Mouse (Mus musculus) ES-E14 (cell line): Measurements from ENCODE around the gene Rps27l. TPM values are rescaled to one million over a fixed set of nuclear protein-coding genes. Genes with fewer than 3 reads are reported as not detected.
"Not testable (repeated sequence)": the region's sequence is repeated elsewhere in the genome, so short reads cannot be mapped to it uniquely, and the experiment has no call there.

ENCODE experiments used
- DNase-seq: peaks from one replicate; pipeline ENCODE4 v3.0.0-alpha.2; 2013; ENCODE audit warnings: low read depth, low spot score
- H3K27ac ChIP-seq: 2 replicates; pipeline ENCODE4 v1.5.1; 2012; ENCODE audit warnings: low read depth, mild to moderate bottlenecking, low read length, moderate library complexity, mixed read lengths; ENCODE audit not compliant: poor library complexity, insufficient read depth, severe bottlenecking
- H3K36me3 ChIP-seq: 2 replicates; pipeline ENCODE4 v1.6.1; 2012; ENCODE audit warnings: mild to moderate bottlenecking, low read length, moderate library complexity, mixed read lengths; ENCODE audit not compliant: control insufficient read depth, poor library complexity, insufficient read depth, severe bottlenecking
- H3K4me1 ChIP-seq, 2 experiments: fragments of 150-350 bp in 1 of 2; sonication (generic) in 1 of 2; 2 replicates each; pipeline ENCODE4 v1.6.1; 2012; ENCODE audit warnings: low read length in 2 of 2, mild to moderate bottlenecking in 1 of 2, mixed read lengths in 1 of 2; ENCODE audit not compliant: control insufficient read depth in 2 of 2, insufficient read depth in 2 of 2, poor library complexity in 1 of 2
- H3K4me3 ChIP-seq, 2 experiments: fragments of 150-350 bp in 1 of 2; sonication (generic) in 1 of 2; 2 replicates each; pipeline ENCODE4 v1.5.1; 2012; ENCODE audit warnings: low read length in 2 of 2, low read depth in 1 of 2, mild to moderate bottlenecking in 1 of 2, mixed read lengths in 1 of 2; ENCODE audit not compliant: insufficient read depth in 1 of 2, poor library complexity in 1 of 2, severe bottlenecking in 1 of 2
- H3K9ac ChIP-seq: 2 replicates; pipeline ENCODE4 v1.6.1; 2012; ENCODE audit warnings: low read depth, mild to moderate bottlenecking, low read length, mixed read lengths; ENCODE audit not compliant: poor library complexity, insufficient read depth, severe bottlenecking
- H3K9me3 ChIP-seq: fragments of 150-350 bp; sonication (generic); 2 replicates; pipeline ENCODE4 v1.6.1; 2012; ENCODE audit warnings: low read depth, mild to moderate bottlenecking, low read length; ENCODE audit not compliant: control insufficient read depth, insufficient read depth
- CHD2 ChIP-seq: IDR thresholded peaks from 2 replicates; pipeline ENCODE4 v1.6.1; 2014; ENCODE audit warnings: mild to moderate bottlenecking, low read depth, low read length, inconsistent platforms
- HCFC1 ChIP-seq: IDR thresholded peaks from 2 replicates; pipeline ENCODE4 v1.6.1; 2012; ENCODE audit warnings: low read length, inconsistent platforms, borderline replicate concordance; ENCODE audit not compliant: insufficient read depth
- MAFK ChIP-seq: IDR thresholded peaks from 2 replicates; pipeline ENCODE4 v1.6.1; 2014; ENCODE audit warnings: mild to moderate bottlenecking, low read depth, low read length, inconsistent platforms; ENCODE audit not compliant: insufficient read depth
- ZC3H11A ChIP-seq: IDR thresholded peaks from 2 replicates; pipeline ENCODE4 v1.6.1; 2012; ENCODE audit warnings: low read depth, mild to moderate bottlenecking, inconsistent platforms, low read length, borderline replicate concordance
- ZNF384 ChIP-seq: IDR thresholded peaks from 2 replicates; pipeline ENCODE4 v1.6.1; 2012; ENCODE audit warnings: low read depth, low read length, inconsistent platforms
- in situ Hi-C, 2 experiments: fragments of 600-800 bp; cut with MboI; formaldehyde crosslinking; loops; one replicate each; pipeline ENCODE4 v1.15.1; 2025; ENCODE audit warnings: low sequenced_read_pairs in 2 of 2, inconsistent platforms in 1 of 2; ENCODE audit not compliant: unreplicated experiment in 2 of 2
- total RNA-seq: library from RNA; depleted of rRNA; stranded (reverse); fragments of 300-350 nt; gene quantifications from 2 replicates; pipeline ENCODE4 v1.2.3, GENCODE M21; 2012

Rps27l gene
- total RNA-seq, 1 experiment, result 917 TPM

DNA sequence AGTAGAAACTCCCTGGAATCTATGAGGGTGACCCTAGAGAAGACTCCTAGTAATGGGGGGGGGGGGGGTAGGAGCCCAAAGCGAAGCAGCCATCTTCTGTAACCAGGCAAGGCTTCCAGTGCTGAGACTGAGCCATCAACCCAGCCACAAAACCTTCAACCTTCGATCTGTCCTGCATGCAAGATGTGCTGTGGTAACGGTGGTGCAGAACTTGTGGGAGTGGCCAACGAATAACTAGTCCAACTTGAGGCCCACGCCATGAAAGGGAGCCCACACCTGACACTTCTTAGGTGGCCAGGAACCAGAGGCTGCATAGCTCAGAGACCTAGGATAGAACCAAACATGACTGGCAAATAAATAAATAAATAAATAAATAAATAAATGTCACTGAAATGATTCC is 35.2 kb upstream of the Rps27l start:
- H3K4me3 ChIP-seq, result no peak overlapping the region
- TF ChIP-seq ZC3H11A, result no peak
- no peak for TF ChIP-seq HCFC1
- no peak for TF ChIP-seq CHD2
- no peak for TF ChIP-seq MAFK
- H3K9ac ChIP-seq, result no peak overlapping the region
- no peak overlapping the region for H3K27ac ChIP-seq
- in situ Hi-C loops, result no loop called here
- DNase-seq, result no peak
- H3K4me1 ChIP-seq, result peaks cover 0 to 2% of the 10 kb centered on the region in 2 experiments; a peak in 1 of 4 replicates
- H3K9me3 ChIP-seq, result no peaks in the 10 kb centered on the region
- no peaks in the 10 kb centered on the region for H3K36me3 ChIP-seq

DNA sequence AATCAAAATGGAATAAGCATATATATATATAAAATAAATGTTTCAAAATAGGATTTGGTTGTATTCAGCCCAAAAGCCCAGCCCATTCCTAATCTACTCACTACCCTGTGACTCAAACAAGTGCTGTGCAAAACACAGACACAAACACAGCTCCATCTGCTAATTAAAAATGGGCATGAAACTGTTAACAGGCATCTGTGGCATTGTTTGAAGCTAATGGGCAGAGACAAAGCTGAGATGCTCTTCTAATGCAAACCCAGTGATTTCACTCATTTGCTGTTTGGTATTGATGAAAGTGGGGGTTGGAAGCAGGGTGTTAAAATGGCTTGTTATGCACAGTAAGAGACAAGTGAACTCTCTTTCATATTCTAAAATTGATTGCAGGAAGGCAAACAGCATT is 33.6 kb upstream of the Rps27l start:
- TF ChIP-seq MAFK, result no peak
- TF ChIP-seq CHD2, result no peak
- no peak for TF ChIP-seq ZNF384
- no peak for TF ChIP-seq ZC3H11A
- TF ChIP-seq HCFC1, result no peak
- Histone ChIP-seq H3K36me3 (no peaks in the 10 kb centered on the region), H3K9ac (no peak overlapping the region), H3K4me1 (peaks cover 0 to 2% of the 10 kb centered on the region in 2 experiments; a peak in 1 of 4 replicates), H3K9me3 (no peaks in the 10 kb centered on the region), H3K4me3 (no peak overlapping the region), H3K27ac (no peak overlapping the region)
- no peak for DNase-seq
- in situ Hi-C loops, result no loop called here

DNA sequence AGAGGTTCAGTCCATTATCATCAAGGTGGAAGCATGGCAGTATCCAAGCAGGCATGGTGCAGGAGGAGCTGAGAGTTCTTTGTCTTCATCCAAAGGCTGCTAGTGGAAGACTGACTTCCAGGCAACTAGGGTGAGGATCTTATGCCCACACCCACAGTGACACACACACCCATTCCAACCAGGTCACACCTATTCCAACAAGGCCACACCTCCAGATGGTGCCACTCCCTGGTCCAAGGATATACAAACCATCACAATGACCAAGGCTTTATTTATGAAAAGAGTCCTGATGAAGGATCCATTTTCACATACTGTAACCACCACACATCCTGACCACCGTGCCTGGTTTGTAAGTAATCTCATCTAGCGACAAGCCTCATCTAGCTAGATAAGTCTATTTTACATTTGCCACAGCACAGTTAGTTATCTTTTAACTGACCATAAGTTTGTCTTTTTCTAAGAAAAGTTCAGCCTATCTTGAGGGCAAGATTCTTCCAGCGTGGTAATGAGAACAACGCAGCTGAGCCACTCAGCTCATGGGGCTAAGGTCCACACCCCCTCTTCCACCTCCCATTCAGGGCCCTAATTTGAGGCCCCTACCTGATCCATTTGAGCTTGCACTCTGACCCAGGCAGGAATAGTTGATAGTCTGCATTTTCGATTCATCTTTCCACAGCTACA is 32.5 kb upstream of the Rps27l start:
- H3K9ac ChIP-seq, H3K4me3 ChIP-seq, H3K9me3 ChIP-seq, in situ Hi-C loops, DNase-seq, H3K27ac ChIP-seq, H3K36me3 ChIP-seq, H3K4me1 ChIP-seq: not testable (repeated sequence)

DNA sequence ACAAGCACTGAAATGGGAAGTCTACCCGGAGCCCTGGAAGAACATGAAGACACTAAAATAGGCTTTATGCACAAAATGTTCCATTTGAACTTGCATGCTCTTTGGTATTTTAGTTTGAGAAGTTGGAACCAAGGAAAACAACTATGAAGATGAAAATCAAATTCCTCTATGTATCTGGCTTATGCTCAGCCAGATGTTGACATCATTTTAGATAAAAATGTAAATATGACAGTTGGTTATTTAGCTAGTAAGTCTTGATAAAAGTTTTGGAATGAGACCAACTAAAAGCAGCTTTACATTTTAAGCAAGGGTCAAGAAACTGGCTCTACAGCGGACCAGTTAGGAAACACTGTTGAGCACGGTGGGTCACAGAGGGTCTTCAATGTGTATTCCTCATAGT is 31.3 kb upstream of the Rps27l start:
- Histone ChIP-seq H3K9ac (no peak overlapping the region), H3K9me3 (no peaks in the 10 kb centered on the region), H3K36me3 (no peaks in the 10 kb centered on the region), H3K27ac (no peak overlapping the region), H3K4me1 (peaks cover 2% of the 10 kb centered on the region in 2 experiments; a peak in 1 of 4 replicates), H3K4me3 (no peak overlapping the region)
- DNase-seq, result no peak
- no peak for TF ChIP-seq ZC3H11A
- no peak for TF ChIP-seq ZNF384
- TF ChIP-seq MAFK, result no peak
- TF ChIP-seq CHD2, result no peak
- no peak for TF ChIP-seq HCFC1
- in situ Hi-C loops, result no loop called here

DNA sequence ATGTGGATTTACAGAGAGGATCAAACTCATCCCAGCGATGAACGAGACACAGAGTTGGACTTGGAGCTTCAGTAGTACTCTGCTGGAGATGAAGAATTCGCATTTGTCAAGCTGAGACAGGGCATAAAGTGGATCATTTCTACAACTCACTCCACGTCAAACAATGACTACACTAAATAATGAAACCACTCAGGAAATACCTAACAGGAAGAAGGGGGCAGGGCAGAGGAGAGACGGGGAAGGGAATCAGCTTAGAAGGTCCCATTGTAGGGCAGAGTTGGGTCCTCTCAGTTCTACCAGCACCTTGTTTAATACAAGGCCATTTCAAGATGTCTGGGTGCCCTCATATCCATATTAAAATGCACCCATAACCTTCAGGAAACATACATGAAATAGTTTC is 30.5 kb upstream of the Rps27l start:
- H3K27ac ChIP-seq, result no peak overlapping the region
- DNase-seq, result no peak
- no peak overlapping the region for H3K4me3 ChIP-seq
- in situ Hi-C loops, result no loop called here
- peaks cover 2% of the 10 kb centered on the region in 2 experiments; a peak in 1 of 4 replicates for H3K4me1 ChIP-seq
- no peak overlapping the region for H3K9ac ChIP-seq
- H3K36me3 ChIP-seq, result no peaks in the 10 kb centered on the region
- TF ChIP-seq ZNF384 (no peak), ZC3H11A (no peak), CHD2 (no peak), HCFC1 (no peak), MAFK (no peak)
- no peaks in the 10 kb centered on the region for H3K9me3 ChIP-seq
